Mouse (Mus musculus): ENCODE results near the gene Zfp488. TPM values are rescaled to one million over a fixed set of nuclear protein-coding genes. Genes with fewer than 3 reads are reported as not detected.
A peak's percentile ranks its signal among the peaks of the same experiment; 100 is the strongest.

Zfp488 gene
- polyA plus RNA-seq, 1 experiment from 2014 or later = not detected

- H3K9ac ChIP-seq (ENCODE audit: low read length) = no peak overlapping the region
- peak; percentile 95 for DNase-seq (ENCODE audit: low spot score, missing footprints)
- no peak overlapping the region for H3K27ac ChIP-seq (ENCODE audit: low read depth, low read length)
- no peaks in the 10 kb centered on the region for H3K4me1 ChIP-seq (ENCODE audit: control insufficient read depth, insufficient read depth, low read length)
- 40% methylated on average over 5 of the region's 5 CpGs for WGBS
- no peak overlapping the region for H3K4me2 ChIP-seq
- no peak overlapping the region for H3K4me3 ChIP-seq (ENCODE audit: low read depth, low read length)
- ATAC-seq (ENCODE audit: low FRiP score) = no peak
- no peaks in the 10 kb centered on the region for H3K36me3 ChIP-seq (ENCODE audit: control insufficient read depth, insufficient read depth, low read length)
- no peaks in the 10 kb centered on the region for H3K27me3 ChIP-seq (ENCODE audit: control insufficient read depth, insufficient read depth, low read length)
- no peaks in the 10 kb centered on the region for H3K9me3 ChIP-seq (ENCODE audit: control insufficient read depth, low read length)
Measured at GRCm38 (mm10) chr14:33933778-33934317, 44.7 kb downstream of the Zfp488 start.

- no peaks in the 10 kb centered on the region for H3K4me1 ChIP-seq (ENCODE audit: control insufficient read depth, insufficient read depth, low read length)
- DNase-seq (ENCODE audit: low spot score, missing footprints) = peak; percentile 94
- H3K4me2 ChIP-seq = no peak overlapping the region
- no peaks in the 10 kb centered on the region for H3K27me3 ChIP-seq (ENCODE audit: control insufficient read depth, insufficient read depth, low read length)
- no peaks in the 10 kb centered on the region for H3K36me3 ChIP-seq (ENCODE audit: control insufficient read depth, insufficient read depth, low read length)
- peak; percentile 59; the same call in 1 of the 2 replicates for ATAC-seq (ENCODE audit: low FRiP score)
- no peaks in the 10 kb centered on the region for H3K9me3 ChIP-seq (ENCODE audit: control insufficient read depth, low read length)
- H3K9ac ChIP-seq (ENCODE audit: low read length) = no peak overlapping the region
- no peak overlapping the region for H3K4me3 ChIP-seq (ENCODE audit: low read depth, low read length)
- no peak overlapping the region for H3K27ac ChIP-seq (ENCODE audit: low read depth, low read length)
- WGBS = 63% methylated on average over 10 of the region's 10 CpGs
Measured at GRCm38 (mm10) chr14:33932935-33933703, 45.4 kb downstream of the Zfp488 start.

- Histone ChIP-seq H3K4me1 (ENCODE audit: control insufficient read depth, insufficient read depth, low read length) (no peaks in the 10 kb centered on the region), H3K9ac (ENCODE audit: low read length) (no peak overlapping the region), H3K36me3 (ENCODE audit: control insufficient read depth, insufficient read depth, low read length) (no peaks in the 10 kb centered on the region), H3K4me3 (ENCODE audit: low read depth, low read length) (no peak overlapping the region), H3K9me3 (ENCODE audit: control insufficient read depth, low read length) (no peaks in the 10 kb centered on the region), H3K4me2 (no peak overlapping the region), H3K27me3 (ENCODE audit: control insufficient read depth, insufficient read depth, low read length) (no peaks in the 10 kb centered on the region), H3K27ac (ENCODE audit: low read depth, low read length) (no peak overlapping the region)
- DNase-seq (ENCODE audit: low spot score, missing footprints) = no peak
- 67% methylated on average over 17 of the region's 17 CpGs for WGBS
- no peak for ATAC-seq (ENCODE audit: low FRiP score)
Measured at GRCm38 (mm10) chr14:33931853-33932252, 46.7 kb downstream of the Zfp488 start.

- Histone ChIP-seq H3K9ac (ENCODE audit: low read length) (peak within 1 kb of the TSS; percentile 53), H3K4me3 (ENCODE audit: low read depth, low read length) (peak within 1 kb of the TSS; percentile 58), H3K4me2 (peak within 1 kb of the TSS; percentile 93), H3K27me3 (ENCODE audit: control insufficient read depth, insufficient read depth, low read length) (peaks cover 39% of the 10 kb centered on the region), H3K36me3 (ENCODE audit: control insufficient read depth, insufficient read depth, low read length) (no peaks in the 10 kb centered on the region), H3K27ac (ENCODE audit: low read depth, low read length) (no peak within 1 kb of the TSS), H3K4me1 (ENCODE audit: control insufficient read depth, insufficient read depth, low read length) (peaks cover 15% of the 10 kb centered on the region), H3K9me3 (ENCODE audit: control insufficient read depth, low read length) (no peaks in the 10 kb centered on the region)
- peak; percentile 94 for DNase-seq (ENCODE audit: low spot score, missing footprints)
- WGBS = 1% methylated on average over 81 of the region's 85 CpGs
- ATAC-seq (ENCODE audit: low FRiP score) = peak; percentile 85
Measured at GRCm38 (mm10) chr14:33923168-33924070, 55.1 kb downstream of the Zfp488 start, which contains the start of gene Gdf10. TSS of gene Gdf10 (plus strand) at chr14:33923587.

GRCm38 (mm10) chr14:33922771-33923167 is 55.8 kb downstream of the Zfp488 start:
- DNase-seq (ENCODE audit: low spot score, missing footprints) (peak; percentile 90), ATAC-seq (ENCODE audit: low FRiP score) (no peak)
- peak overlapping the region; percentile 93 for H3K4me2 ChIP-seq
- H3K27me3 ChIP-seq (ENCODE audit: control insufficient read depth, insufficient read depth, low read length) = peaks cover 42% of the 10 kb centered on the region
- H3K4me3 ChIP-seq (ENCODE audit: low read depth, low read length) = peak overlapping the region; percentile 58
- no peak overlapping the region for H3K27ac ChIP-seq (ENCODE audit: low read depth, low read length)
- no peaks in the 10 kb centered on the region for H3K9me3 ChIP-seq (ENCODE audit: control insufficient read depth, low read length)
- peaks cover 15% of the 10 kb centered on the region for H3K4me1 ChIP-seq (ENCODE audit: control insufficient read depth, insufficient read depth, low read length)
- H3K36me3 ChIP-seq (ENCODE audit: control insufficient read depth, insufficient read depth, low read length) = no peaks in the 10 kb centered on the region
- WGBS = 10% methylated on average over 8 of the region's 8 CpGs
- H3K9ac ChIP-seq (ENCODE audit: low read length) = peak overlapping the region; percentile 53

- Histone ChIP-seq H3K9ac (ENCODE audit: low read length) (no peak overlapping the region), H3K4me1 (ENCODE audit: control insufficient read depth, insufficient read depth, low read length) (peaks cover 15% of the 10 kb centered on the region), H3K4me2 (no peak overlapping the region), H3K9me3 (ENCODE audit: control insufficient read depth, low read length) (no peaks in the 10 kb centered on the region), H3K36me3 (ENCODE audit: control insufficient read depth, insufficient read depth, low read length) (no peaks in the 10 kb centered on the region), H3K27me3 (ENCODE audit: control insufficient read depth, insufficient read depth, low read length) (peaks cover 42% of the 10 kb centered on the region), H3K27ac (ENCODE audit: low read depth, low read length) (no peak overlapping the region), H3K4me3 (ENCODE audit: low read depth, low read length) (no peak overlapping the region)
- ATAC-seq (ENCODE audit: low FRiP score) = no peak
- 10% methylated on average over 14 of the region's 14 CpGs for WGBS
- peak; percentile 91 for DNase-seq (ENCODE audit: low spot score, missing footprints)
Measured at GRCm38 (mm10) chr14:33920727-33921559, 57.6 kb downstream of the Zfp488 start.

Other genes with a start within 250 kb of the Zfp488 start
- gene Gdf10, start 55.2 kb downstream of the Zfp488 start, polyA plus RNA-seq (2014; fragmentation: Nextera tagmentation; extraction: Ambion mirVana) = 1.7 and 1.9 TPM in 2 replicates
- not detected in 2 replicates for gene Gdf2, start 37.7 kb downstream of the Zfp488 start, polyA plus RNA-seq (2014; fragmentation: Nextera tagmentation; extraction: Ambion mirVana)
- gene Rbp3, start 24.8 kb downstream of the Zfp488 start, polyA plus RNA-seq (2014; fragmentation: Nextera tagmentation; extraction: Ambion mirVana) = not detected in 2 replicates
- gene Gm30083, start 36.4 kb upstream of the Zfp488 start, polyA plus RNA-seq (2014; fragmentation: Nextera tagmentation; extraction: Ambion mirVana) = not detected in 2 replicates
- not detected in 2 replicates for gene Gm5460, start 38.0 kb upstream of the Zfp488 start, polyA plus RNA-seq (2014; fragmentation: Nextera tagmentation; extraction: Ambion mirVana)
- gene Antxrl, start 73.9 kb upstream of the Zfp488 start, polyA plus RNA-seq (2014; fragmentation: Nextera tagmentation; extraction: Ambion mirVana) = not detected in 2 replicates
- 0.81 and 1.0 TPM in 2 replicates for gene Anxa8, start 107.2 kb upstream of the Zfp488 start, polyA plus RNA-seq (2014; fragmentation: Nextera tagmentation; extraction: Ambion mirVana)
- gene A630023A22Rik, start 124.0 kb upstream of the Zfp488 start, polyA plus RNA-seq (2014; fragmentation: Nextera tagmentation; extraction: Ambion mirVana) = not detected in 2 replicates
- gene Npy4r, start 173.7 kb upstream of the Zfp488 start, polyA plus RNA-seq (2014; fragmentation: Nextera tagmentation; extraction: Ambion mirVana) = not detected in 2 replicates
- 0.39 and 0.60 TPM in 2 replicates for gene Gprin2, start 222.9 kb upstream of the Zfp488 start, polyA plus RNA-seq (2014; fragmentation: Nextera tagmentation; extraction: Ambion mirVana)
- gene Syt15, start 240.8 kb upstream of the Zfp488 start, polyA plus RNA-seq (2014; fragmentation: Nextera tagmentation; extraction: Ambion mirVana) = 0.10 and 0.11 TPM in 2 replicates

All from midbrain, embryonic 11.5 days (tissue).